Mouse (Mus musculus) heart, adult 2 months (tissue): ENCODE measurements around the gene Cdyl2. TPM values are rescaled to one million over a fixed set of nuclear protein-coding genes. Genes with fewer than 3 reads are reported as not detected.

Source experiments
- DNase-seq, 2 experiments: peaks; one replicate each; pipeline ENCODE4 v3.0.0; 2021
- H3K27ac ChIP-seq: fragments of 200-600 bp; 2 replicates; pipeline ENCODE4 v1.8.1; 2022
- H3K27me3 ChIP-seq: fragments of 200-500 bp; 2 replicates; pipeline ENCODE4 v1.6.1; 2012; ENCODE audit warnings: mild to moderate bottlenecking, low read length, inconsistent platforms, mixed read lengths; ENCODE audit not compliant: control insufficient read depth, insufficient read depth
- H3K36me3 ChIP-seq: fragments of 200-500 bp; 2 replicates; pipeline ENCODE4 v1.6.1; 2012; ENCODE audit warnings: low read length, inconsistent platforms; ENCODE audit not compliant: control insufficient read depth, insufficient read depth
- H3K4me1 ChIP-seq: fragments of 200-500 bp; 2 replicates; pipeline ENCODE4 v1.6.1; 2011; ENCODE audit warnings: low read length; ENCODE audit not compliant: control insufficient read depth, insufficient read depth
- H3K4me3 ChIP-seq: fragments of 200-600 bp; 2 replicates; pipeline ENCODE4 v1.8.1; 2022
- H3K79me2 ChIP-seq: fragments of 200-500 bp; replicated peaks from 2 replicates; pipeline ENCODE4 v1.6.1; 2012; ENCODE audit warnings: mild to moderate bottlenecking, inconsistent platforms, low read length, moderate library complexity, mixed read lengths; ENCODE audit not compliant: control insufficient read depth, insufficient read depth
- H3K9ac ChIP-seq: fragments of 200-500 bp; 2 replicates; pipeline ENCODE4 v1.6.1; 2012; ENCODE audit warnings: low read depth, mild to moderate bottlenecking, control low read depth, inconsistent platforms, low read length, mixed read lengths
- CTCF ChIP-seq: fragments of 200-600 bp; IDR thresholded peaks from 2 replicates; pipeline ENCODE4 v1.8.1; 2022; ENCODE audit warnings: antibody characterized with exemption, mild to moderate bottlenecking, moderate library complexity
- EP300 ChIP-seq: fragments of 200-500 bp; IDR thresholded peaks from 2 replicates; pipeline ENCODE4 v1.6.1; 2011; ENCODE audit warnings: low read depth, low read length, control low read depth; ENCODE audit not compliant: insufficient read depth
- POLR2A ChIP-seq: fragments of 200-500 bp; IDR thresholded peaks from 2 replicates; pipeline ENCODE4 v1.6.1; 2011; ENCODE audit warnings: mild to moderate bottlenecking, low read depth, low read length, control low read depth; ENCODE audit not compliant: insufficient read depth
- WGBS: fragments of 180-500 bp; shearing (Covaris S2); methylation state at CpG from one replicate; pipeline ENCODE4 v1.1.7; 2018; 5-methylcytosine and 5-hydroxymethylcytosine counted together
- intact Hi-C: fragments of 180-260 bp; cut with DNase I; formaldehyde crosslinking; loops from one replicate; pipeline ENCODE4 v1.15.1; 2025
- polyA plus RNA-seq: library from polyadenylated mRNA; depleted of rRNA; stranded (reverse); fragments of >200 nt; gene quantifications from 2 replicates; pipeline ENCODE4 v1.2.3, GENCODE M21; 2012
- total RNA-seq, 2 experiments: library from RNA; stranded (reverse); gene quantifications; 2 replicates each; pipeline ENCODE4 v1.2.3; 2021

The Cdyl2 gene
- total and polyA plus RNA-seq, 3 experiments, result 1.5 to 3.9 (median 3.3) TPM

- Histone ChIP-seq H3K4me1 (no peaks in the 10 kb centered on the region), H3K9ac (peak overlapping the region; percentile 86), H3K27me3 (no peaks in the 10 kb centered on the region), H3K79me2 (no peaks in the 10 kb centered on the region; the same call in 1 of the 2 replicates), H3K36me3 (no peaks in the 10 kb centered on the region), H3K27ac (peak overlapping the region; percentile 80), H3K4me3 (peak overlapping the region; percentile 85)
- TF ChIP-seq POLR2A (no peak), CTCF (no peak), EP300 (no peak)
- DNase-seq, result no peak
- intact Hi-C loops, result no loop called here
- WGBS, result 4% methylated on average over 44 of the region's 46 CpGs
These were observed 661 bp downstream of the Cdyl2 start for GRCm38 (mm10) chr8:116731976-116732683.

- no peak for DNase-seq
- intact Hi-C loops, result no loop called here
- Histone ChIP-seq H3K27me3 (no peaks in the 10 kb centered on the region), H3K4me3 (no peak overlapping the region), H3K79me2 (no peaks in the 10 kb centered on the region), H3K27ac (no peak overlapping the region), H3K4me1 (no peaks in the 10 kb centered on the region), H3K9ac (no peak overlapping the region), H3K36me3 (no peaks in the 10 kb centered on the region)
- WGBS, result 76% methylated on average over 2 of the region's 2 CpGs
- no peak for TF ChIP-seq EP300
- TF ChIP-seq CTCF, result no peak
- no peak for TF ChIP-seq POLR2A
These were observed 11.3 kb downstream of the Cdyl2 start for GRCm38 (mm10) chr8:116721451-116721850.

- no peaks in the 10 kb centered on the region for H3K27me3 ChIP-seq
These were observed 25.3 kb downstream of the Cdyl2 start for GRCm38 (mm10) chr8:116707496-116707895.

GRCm38 (mm10) chr8:116702501-116702900, 30.3 kb downstream of the Cdyl2 start:
- H3K9ac ChIP-seq, result no peak overlapping the region
- H3K79me2 ChIP-seq, result no peaks in the 10 kb centered on the region
- no peak overlapping the region for H3K4me3 ChIP-seq
- intact Hi-C loops, result no loop called here
- H3K4me1 ChIP-seq, result no peaks in the 10 kb centered on the region
- no peak for DNase-seq
- no peak for TF ChIP-seq CTCF
- TF ChIP-seq POLR2A, result no peak
- no peak for TF ChIP-seq EP300
- 86% methylated on average over 6 of the region's 6 CpGs for WGBS
- no peaks in the 10 kb centered on the region for H3K27me3 ChIP-seq
- no peak overlapping the region for H3K27ac ChIP-seq
- no peaks in the 10 kb centered on the region for H3K36me3 ChIP-seq

More at GRCm38 (mm10) chr8:116707496-116707895, 25.3 kb downstream of the Cdyl2 start:
- Histone ChIP-seq H3K4me3 (no peak overlapping the region), H3K9ac (no peak overlapping the region), H3K36me3 (no peaks in the 10 kb centered on the region), H3K27ac (no peak overlapping the region), H3K79me2 (no peaks in the 10 kb centered on the region), H3K4me1 (no peaks in the 10 kb centered on the region)
- TF ChIP-seq CTCF, result no peak
- TF ChIP-seq EP300, result no peak
- TF ChIP-seq POLR2A, result no peak
- intact Hi-C loops, result no loop called here
- 87% methylated on average over 3 of the region's 3 CpGs for WGBS
- no peak for DNase-seq

- H3K4me3 ChIP-seq, result no peak overlapping the region
- no peak for DNase-seq
- no peak overlapping the region for H3K27ac ChIP-seq
- no peaks in the 10 kb centered on the region for H3K27me3 ChIP-seq
- H3K79me2 ChIP-seq, result no peaks in the 10 kb centered on the region; the same call in 1 of the 2 replicates
- TF ChIP-seq CTCF, result no peak
- TF ChIP-seq POLR2A, result no peak
- no peak for TF ChIP-seq EP300
- H3K36me3 ChIP-seq, result no peaks in the 10 kb centered on the region
- intact Hi-C loops, result no loop called here
- H3K4me1 ChIP-seq, result no peaks in the 10 kb centered on the region
- H3K9ac ChIP-seq, result no peak overlapping the region
- WGBS, result 79% methylated on average over 15 of the region's 15 CpGs
These were observed 39.9 kb downstream of the Cdyl2 start for GRCm38 (mm10) chr8:116692931-116693330.

GRCm38 (mm10) chr8:116689741-116690140, 43.0 kb downstream of the Cdyl2 start:
- 95% methylated on average over 3 of the region's 3 CpGs for WGBS
- Histone ChIP-seq H3K27me3 (no peaks in the 10 kb centered on the region), H3K4me3 (no peak overlapping the region), H3K9ac (no peak overlapping the region), H3K79me2 (no peaks in the 10 kb centered on the region; the same call in 1 of the 2 replicates), H3K36me3 (no peaks in the 10 kb centered on the region), H3K27ac (no peak overlapping the region), H3K4me1 (no peaks in the 10 kb centered on the region)
- TF ChIP-seq POLR2A (no peak), EP300 (no peak), CTCF (no peak)
- intact Hi-C loops, result no loop called here
- DNase-seq, result no peak
